Mouse (Mus musculus): ENCODE measurements around the gene Dph5.
A peak's percentile ranks its signal among the peaks of the same experiment; 100 is the strongest.

Gene Dph5

DNA sequence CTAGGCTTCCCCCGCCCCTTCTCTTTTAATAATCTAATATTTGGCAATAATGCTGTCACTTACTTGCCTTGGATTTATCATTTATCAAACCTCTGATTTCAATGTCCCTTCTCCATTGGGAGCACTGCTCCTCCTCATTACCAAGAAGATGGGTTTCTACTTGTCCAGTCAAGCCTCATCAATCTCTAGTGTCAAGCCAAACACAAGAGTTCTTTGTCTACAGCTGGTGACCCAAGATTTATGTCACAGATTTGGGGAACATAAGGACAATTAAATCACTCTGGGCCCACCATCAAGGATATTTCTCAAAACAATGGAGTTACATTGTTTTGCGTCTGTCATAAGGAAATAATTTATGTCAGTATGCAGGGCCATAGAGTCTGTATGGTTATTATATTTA, 5.5 kb downstream of the Dph5 start:
- no peak for DNase-seq

DNA sequence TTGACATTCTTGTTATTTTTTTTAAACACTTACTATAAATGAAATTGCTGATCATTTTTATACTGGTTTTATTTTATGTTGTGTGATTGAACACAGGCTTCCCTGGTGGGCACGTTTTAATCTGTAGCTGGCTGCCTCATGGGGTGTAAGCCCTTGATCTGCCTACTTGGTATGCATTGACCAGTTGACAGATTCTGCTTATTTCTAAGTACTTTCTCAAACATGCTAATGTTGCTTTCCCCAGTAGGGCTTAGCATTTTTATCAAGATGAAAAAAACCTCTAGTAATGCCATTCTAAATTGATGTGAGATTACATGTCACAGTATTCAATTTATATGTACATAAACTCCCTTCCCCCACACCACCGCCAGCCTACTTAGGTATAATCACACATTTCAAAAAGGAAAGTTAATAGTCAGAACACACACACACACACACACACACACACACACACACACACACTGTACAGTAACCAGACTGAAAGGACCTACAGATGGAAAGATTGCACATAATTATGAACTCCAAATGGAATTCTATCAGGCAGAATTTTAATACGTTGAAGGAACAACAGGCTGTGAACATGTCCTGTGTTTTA, 10.8 kb downstream of the Dph5 start:
- no peak for DNase-seq

DNA sequence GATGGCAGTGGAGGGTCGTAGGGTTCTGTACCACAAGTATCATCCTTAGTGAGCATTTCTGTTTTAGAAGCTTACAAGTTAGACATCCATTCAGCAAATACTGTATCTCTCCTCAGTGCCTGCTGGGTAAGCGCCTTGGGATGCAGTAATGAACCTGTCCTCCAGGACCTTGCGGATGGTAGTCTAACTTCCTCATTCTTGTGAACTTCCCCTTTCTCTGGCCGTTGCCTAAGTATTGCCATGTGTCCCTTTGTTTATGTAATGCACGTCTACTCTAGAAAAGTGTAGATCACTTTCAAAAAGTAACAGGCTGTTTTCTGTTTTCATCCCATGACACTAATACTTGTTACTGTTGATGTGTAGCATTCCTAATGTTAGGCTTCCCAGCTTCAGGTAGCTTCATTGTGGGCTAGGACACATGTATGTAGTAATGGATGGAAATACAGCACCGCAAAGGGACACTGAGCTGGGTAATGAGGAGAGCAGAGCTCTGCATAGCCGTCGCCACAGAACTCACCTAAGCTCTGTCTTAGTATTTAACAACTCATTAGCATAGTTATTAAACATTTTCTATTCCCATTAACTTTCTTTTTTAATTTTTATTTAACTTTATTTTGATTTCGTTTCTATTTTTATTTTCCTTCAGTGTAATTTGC, 14.8 kb downstream of the Dph5 start:
- no peak for DNase-seq

DNA sequence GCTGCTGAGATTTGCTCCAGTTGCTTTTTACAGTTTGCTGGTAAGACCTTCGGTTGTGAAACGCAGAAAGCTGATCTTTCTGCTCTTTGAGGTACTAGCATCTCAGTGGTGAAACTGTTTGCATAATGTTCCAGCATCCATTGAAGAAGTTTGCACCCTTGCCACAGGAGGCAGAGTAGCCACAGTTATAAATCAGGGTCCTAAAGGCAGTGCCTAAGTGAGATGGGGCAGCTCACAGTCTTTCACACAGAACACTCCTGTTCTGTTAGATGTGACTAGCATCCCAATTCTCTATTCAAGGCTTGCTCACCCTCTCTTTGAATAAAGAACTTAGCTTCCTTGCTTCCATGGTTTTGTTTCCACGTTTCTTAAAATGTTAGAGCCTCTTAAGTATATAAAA, 17.4 kb downstream of the Dph5 start:
- DNase-seq, result no peak

DNA sequence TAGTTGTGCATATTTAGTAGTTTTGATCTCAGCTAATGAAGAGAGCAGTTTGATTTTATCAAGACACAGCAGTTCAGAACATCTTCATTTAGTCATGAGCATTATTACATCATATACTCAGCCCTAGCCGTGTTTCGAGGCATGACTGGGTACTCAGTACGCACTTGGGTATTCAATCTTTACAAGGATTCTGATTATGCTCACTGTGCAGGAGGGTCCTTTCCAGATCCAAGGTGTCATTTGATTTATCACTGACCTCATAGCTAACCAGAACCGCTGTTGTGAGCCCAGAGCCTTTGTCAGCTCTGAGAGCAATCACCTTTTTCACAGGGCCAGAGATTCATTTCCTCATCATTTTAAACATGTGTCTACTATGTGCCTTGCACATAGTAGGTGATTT, 17.9 kb downstream of the Dph5 start:
- no peak for DNase-seq

DNA sequence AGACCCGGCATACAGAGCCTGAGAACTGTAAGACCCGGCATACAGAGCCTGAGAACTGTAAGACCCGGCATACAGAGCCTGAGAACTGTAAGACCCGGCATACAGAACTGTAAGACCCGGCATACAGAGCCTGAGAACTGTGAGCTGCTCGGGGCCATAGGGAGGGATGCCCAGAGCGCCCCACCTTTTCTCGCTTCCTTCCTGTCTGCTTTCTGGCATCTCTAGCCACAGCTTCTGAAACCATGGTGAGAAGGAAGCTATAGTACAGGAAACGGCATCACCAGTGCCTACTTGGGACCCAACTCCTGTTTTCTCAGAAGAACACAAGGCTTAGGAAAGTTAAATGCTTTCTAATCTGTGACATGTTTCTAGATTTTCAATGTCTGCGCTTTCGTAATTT, 19.8 kb downstream of the Dph5 start:
- DNase-seq, result peak in 1 of 2 experiments; percentile 37

DNA sequence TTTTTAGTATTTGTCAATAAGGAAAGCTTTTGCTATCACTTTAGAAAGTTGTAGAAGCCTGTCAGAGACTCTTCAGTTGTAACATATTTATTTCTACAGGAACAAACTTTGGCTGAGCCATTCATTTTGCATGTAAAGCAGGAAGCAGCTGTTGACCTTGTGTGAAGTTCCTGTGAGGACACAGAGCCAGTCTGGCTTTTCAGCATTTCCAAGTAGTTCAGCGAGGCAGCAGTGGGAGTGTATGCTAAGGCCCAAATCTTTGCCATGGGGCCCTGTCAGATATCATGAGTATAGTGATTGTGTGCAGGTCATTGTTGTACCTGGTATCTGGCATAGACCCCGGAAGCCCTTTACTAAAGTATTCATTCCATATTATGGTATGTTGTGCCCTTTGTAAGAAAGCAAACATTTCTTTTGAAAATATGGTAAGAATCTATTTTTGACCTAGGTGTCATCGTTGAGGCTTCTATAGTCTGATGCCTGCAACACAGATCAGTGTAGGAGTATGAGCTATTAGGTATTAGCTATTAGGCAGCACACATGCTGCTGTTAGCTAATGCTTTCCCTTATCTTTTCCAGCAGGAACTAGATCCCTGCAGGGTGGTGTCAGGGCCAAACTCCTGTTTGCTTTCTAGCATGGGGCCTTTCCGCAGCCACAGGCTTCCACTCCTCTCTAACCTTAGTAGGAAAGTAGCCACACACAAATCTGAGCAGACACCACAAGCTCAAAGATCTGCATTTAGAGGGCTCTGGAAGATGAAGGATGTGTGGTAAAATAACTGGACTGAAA, 37.0 kb downstream of the Dph5 start:
- peak; percentile 24 to 38 for DNase-seq

DNA sequence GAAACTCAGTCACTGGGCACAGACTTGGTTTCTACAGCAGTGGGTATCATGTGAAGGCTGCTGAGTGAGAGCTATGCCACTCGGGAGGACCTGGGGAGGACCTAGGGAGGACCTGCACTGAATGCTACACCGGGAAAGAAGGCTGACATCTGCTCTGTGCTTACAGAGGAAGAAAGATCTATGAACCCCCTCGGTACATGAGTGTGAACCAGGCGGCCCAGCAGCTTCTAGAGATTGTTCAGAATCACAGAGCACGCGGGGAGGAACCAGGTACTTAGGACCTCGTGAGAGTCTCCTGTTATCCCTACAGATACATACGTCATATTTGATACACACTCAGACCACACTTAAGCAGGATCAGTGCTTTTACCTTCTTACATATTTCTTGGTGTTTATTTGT, 38.9 kb downstream of the Dph5 start:
- DNase-seq, result no peak

DNA sequence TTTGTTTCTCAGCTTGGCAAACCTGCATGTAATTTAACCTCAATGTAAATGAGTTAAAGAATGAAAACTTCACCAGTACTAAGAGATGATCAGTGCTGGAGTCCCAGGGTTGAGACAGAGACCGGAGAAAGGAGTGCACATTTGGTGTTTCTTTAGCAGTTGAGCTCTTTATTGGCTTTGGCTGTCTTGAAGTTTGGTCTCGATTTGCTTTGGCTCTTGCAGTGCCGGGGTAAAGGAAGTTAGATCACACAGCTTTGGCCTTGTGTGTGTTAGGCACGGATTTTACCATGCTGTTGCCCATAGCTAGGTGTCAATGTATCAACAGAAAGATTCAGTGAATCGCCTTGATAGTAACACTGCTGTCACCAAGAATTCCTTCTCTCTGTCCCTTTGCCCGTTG, 44.1 kb downstream of the Dph5 start:
- DNase-seq, result no peak

DNA sequence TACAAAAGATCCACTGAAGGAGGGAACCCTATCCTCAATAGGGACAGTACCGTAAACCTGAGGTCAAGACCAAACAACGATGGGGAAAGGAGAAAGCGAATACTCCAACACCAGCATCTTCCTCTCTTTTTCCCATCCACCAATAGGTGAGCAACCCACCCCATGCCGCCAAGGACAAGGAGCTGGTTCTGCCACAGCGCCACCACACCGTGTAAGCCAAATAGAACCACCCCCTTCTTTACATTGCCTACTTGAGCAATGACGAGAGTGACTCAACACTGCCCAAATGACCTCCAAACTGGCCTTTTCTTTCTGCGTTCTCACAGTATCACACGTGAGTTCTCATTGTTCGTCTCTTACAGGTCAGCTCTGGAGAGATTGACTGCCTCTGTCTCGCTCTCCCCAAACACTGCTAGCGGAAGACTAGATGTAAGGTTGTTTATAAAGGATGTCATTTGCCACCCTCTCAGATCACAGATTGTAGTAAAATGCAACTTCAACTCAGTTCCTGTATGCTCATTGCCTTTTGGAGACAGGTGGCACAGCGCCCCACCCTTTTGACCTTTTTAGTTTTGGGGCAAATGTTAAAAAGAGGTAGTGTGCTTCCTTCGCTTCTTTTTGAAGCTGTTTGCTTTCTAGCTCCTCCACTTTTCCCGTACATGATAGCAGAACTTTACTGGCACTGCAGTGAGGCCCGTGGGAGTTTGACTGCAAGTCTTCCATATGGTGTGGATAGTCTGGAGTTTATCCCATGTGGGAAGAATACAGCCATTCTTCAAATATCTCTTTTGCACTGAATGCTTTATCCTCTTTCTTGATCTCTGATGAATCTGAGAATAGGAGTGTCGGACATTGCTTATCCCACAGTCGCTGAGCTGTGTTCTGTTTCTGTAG, 45.9 kb downstream of the Dph5 start:
- no peak for DNase-seq

DNA sequence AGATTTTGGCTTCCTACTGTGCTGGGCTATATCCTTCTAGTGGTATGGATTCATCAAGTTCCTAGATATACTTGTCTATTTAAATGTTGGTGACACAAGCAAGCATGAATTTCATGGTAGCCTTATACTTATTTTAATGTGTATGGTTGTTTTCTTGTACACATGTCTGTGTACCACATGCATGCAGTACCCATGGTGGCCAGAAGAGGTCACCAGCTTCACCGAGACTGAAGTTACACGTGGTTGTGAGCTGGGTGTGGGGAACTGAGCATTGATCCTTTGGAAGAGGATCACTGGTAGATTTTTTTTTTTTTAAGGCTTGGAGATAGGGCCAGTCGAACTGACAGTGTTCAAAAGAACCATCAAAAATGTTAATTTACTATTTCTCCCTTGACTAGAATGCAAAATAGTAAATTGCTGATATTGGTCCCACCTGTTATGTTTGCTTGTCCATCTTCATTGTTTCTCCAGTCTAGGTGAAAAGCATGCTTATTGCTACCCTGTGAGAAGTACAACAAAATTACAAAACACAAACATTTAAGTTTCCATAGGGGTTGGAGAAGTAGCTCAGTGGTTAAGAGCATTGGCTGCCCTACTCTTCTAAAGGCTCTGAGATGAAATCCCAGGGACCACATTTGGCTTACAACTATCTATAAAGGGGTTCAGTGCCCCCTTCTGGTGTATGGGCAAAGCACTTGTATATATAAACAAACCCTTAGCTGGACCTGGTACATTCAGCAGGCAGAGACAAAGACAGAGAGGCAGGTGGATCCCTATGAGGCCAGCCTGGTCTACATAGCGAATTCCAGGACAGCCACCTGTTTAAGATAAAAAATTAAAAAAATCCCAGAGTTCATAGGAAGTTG, 49.3 kb downstream of the Dph5 start:
- DNase-seq, result peak; percentile 35 to 63

DNA sequence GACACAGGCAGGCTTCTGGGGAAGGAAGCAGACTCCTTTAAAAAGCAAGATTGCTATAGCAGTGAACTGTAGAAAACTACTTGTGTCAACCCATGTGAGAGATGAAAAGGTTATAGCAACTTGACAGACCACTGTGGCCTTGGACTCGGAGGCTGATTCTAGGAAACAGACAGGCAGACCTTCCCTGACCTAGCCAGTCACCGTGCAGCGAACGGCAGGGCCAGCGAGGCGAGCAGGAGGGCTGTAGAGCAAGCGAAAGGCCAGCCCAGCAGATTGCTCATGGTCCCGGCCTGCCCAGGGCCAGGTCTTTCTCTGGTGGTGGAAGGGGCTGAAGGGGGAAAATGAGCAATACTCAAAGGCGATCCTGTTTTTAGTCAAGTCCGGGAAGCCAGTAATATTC, 50.2 kb downstream of the Dph5 start:
- DNase-seq, result no peak

DNA sequence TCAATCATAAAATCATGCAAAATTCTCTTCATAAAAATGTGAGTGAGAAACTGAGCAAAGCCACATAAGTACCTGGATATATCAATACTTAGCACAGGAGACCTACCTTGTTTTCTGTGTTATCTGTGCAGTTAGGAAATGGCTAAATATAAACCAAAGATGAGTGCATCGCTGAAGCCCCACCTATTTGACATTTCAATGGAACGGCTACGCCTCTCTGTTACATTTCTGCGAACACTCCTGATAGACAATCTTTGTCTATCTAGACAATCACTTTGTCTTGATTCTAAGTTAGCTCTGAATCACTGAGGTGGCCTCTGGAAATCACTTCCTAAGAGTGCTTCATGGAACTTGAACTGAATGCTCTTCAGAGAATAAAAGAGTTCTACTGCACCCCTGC, 52.9 kb downstream of the Dph5 start:
- DNase-seq, result no peak

DNA sequence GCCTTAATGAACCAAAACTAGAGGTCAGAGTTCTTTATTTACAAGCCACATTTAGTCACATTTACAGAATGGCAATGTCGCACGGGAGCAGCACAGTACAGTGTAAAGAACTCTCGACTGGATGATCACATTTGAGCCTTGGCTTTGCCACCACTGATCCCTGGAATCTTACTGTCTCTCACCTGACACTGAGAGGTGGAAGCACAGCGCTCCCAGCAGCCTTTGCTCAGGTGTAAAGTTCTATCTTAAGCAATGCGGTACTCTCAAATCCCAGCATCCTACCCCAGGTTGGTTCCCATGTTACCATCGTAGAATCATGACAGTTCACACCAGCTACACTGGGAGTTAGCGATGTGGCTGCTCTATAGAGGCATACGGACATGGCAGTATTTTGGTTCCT, 53.8 kb downstream of the Dph5 start:
- no peak for DNase-seq

DNA sequence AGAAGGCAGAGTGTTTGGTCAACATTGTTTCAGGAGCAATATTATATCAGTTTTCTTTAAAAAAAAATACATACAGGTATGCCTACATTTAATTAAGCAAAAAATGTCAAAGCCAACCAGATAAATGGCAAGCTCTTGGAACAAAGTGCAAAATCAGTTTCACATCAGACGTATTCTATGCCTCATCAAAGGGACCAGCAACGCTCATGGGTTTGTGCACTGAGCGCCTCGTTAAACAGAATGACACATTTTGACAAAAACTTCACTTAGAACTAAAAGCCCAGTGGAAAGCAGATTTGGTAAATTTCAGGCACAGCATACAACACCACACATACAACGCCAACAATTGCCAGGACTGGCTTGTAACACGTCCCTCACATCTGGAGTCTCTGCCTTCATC, 56.7 kb downstream of the Dph5 start:
- no peak for DNase-seq

DNA sequence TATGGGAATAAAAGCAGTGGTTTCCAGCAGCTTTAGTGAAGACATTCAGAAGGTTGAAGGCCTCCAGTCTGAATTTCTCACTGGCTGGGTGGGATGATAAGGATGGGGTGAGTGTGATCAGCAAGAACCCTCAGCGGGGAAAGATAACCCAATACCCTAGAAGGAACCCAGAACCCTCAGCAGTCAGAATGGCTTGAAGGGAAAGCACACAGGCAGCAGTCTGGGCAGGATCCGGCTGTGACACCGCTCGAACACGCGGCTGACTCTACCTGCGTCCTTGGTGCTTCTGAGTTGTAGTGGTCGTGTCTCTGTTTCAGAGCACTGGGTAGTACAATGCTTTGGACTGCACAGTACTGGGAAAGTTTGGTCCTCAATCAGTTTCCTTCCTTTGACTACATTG, 58.6 kb downstream of the Dph5 start:
- no peak for DNase-seq

DNA sequence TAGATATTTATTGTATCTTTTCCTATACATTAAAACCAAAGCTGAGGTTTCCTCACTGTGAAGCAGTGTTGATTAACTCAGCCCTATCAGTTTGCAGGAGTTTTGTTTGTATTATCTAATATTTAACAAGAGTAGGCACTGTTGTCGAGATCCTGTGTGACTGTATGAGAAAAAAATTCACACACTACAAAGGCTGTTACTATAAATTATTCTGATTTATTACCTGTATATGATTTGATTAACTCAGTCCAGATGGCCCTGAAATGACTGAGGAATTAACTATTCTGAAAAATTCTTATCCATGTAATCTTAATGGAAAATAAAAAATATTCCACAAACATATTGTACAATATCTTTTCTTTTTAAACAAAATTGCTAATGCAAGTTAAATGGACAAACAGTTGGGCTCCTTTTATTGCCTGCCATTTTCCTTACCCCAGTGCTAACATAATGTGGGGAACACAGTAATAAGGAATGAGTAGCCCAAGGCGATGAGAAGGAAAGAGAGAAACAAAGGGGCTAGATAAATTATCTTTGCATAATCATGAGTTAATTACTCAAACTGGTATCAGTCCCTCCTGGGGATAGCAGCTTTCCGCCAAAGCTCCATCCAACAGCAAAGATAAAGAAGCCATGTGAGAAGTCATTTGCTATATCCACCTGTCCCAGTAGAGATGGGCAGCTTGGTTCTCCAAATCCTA, 61.7 kb downstream of the Dph5 start:
- DNase-seq, result no peak

DNA sequence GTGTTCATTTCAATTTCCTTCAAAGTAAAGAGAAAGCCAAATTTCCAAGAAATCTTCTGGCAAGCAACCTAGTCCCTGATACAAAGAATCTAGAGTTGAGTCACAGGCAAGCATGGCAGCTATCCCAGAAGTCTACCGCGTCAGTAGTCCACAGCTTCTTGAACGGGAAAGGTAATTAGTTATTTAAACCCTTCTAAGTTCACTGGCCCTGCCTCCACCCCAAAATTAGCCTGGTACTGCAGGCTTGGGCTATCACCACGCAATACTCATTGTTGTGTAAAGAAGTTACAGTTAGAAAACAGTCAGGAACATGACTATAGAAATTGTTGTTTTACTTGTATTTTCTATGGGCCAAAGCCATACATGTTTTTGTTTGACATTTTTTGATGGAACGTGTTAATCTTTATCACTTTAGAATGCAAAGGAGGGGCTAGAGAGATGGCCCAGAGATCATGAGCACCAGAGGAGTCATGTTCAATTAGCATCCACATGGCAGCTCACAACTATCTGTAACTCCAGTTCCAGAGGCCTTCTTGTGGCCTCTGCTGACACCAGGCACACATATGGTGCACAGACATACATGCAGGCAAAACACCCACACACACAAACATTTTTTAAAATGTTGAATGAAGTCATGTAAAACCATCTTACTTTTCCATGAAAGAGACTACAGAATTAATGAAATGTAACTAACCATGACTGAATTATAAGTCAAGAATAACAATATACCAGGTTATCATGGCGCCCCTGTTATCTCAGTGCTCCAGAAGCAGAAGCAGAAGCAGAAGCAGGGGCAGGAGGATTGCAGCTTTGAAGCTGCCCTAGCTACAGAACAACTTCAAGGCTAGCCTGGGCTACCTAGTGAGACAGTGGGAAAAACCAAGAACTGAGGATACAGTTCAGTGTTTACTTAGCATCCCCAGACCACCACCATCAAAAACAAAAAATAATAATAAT, 62.6 kb downstream of the Dph5 start:
- DNase-seq, result no peak

DNA sequence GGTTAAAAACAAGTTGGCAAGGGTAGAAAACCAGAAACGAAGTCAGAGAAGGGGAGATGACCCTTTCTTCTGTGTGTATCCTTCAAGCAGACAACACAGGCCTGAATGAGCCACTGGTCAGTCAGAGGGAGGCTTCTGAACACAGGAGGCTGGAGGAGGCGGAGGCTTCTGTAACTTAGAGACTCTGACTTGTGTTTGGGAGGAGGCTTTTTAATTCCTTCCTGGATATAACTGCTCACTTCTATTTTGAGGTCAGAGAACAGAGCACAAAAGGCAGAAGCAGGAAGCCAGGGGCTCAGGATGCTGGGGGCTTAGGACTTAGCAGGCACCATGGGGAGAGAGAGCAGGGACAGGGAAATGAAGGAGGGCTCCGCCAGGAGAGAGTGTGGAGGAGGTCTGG, 63.6 kb downstream of the Dph5 start:
- DNase-seq, result no peak

DNA sequence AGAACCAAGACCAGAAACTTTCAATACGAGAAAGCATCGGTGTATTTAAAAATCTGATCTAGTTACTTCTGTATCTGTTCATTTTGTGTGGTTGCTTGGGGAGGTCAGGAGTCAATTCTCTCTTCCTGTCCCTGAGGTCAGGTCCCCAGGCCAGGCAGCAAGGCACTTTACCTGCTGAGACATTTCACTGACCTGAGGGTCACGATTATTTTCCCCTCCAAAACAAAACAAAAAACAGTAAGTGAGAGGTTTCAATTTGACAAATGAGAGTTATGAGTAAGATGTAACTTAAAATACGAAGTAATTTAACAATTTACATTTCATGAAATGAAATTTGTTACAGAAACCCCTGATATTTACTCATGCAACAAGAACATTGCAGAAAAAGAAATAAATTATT, 64.7 kb downstream of the Dph5 start:
- no peak for DNase-seq

DNA sequence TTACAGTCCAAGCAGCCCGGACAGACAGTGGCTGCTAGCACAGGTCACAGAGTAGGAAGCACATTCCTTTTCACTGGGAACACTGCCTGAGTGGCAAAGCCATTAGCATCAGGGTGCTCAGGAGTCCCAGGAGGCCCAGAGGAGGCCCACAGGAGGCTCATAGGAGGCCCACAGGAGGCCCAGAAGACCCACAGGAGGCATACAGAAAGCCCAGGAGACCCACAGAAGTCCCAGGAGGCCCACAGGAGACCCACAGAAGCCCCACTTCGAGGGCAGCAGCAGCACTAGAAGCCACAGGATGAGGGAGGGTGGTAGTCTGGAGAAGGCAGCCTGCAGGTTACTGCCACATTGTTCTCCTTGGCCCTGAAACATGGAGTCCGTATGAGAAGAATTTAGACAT, 65.5 kb downstream of the Dph5 start:
- DNase-seq, result no peak
